Mouse (Mus musculus): ENCODE data around the gene Lifr. TPM values are rescaled to one million over a fixed set of nuclear protein-coding genes. Genes with fewer than 3 reads are reported as not detected.

The Lifr gene
- polyA plus RNA-seq (2012; rRNA removed): 7.1 and 13.1 TPM in 2 replicates

DNA sequence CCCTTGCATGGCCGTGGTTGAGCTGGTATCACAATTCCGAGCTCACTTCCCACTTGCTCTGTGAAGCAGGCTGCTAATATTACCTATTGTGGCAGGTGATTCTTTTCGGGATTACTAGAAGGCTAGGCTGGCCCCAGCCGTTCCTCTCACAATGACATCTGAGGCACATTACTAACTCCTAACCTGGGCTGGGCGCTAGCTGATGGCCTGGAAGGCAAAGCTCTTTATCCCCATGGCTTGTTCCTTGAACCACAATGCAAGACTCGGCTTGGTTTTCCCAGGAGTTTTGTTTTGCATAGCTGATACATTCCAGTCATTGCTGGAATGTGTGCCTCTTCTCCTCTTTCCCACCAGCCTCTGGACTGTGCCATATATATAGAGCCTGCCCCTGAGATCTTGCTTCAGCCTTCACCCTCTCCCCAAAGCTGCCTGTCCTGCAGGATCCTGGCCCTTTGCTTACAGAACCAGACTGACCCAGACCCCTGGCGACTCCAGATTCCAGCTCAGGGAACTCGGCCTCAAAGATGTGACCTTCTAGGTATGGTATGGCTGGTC lies at the start of gene Lifr:
Gene Lifr, plus strand, starts transcription at position 404 of the 555 bp plus-strand sequence.

Other genes with a start within 250 kb of the Lifr start
- 1.6 and 2.1 TPM in 2 replicates for gene Osmr, start 215.6 kb upstream of the Lifr start, polyA plus RNA-seq (2012; rRNA removed)